Mouse (Mus musculus) heart, postnatal 0 days (tissue): Measurements from ENCODE around the gene Nap1l4.

Source experiments
- CTCF ChIP-seq: IDR thresholded peaks from 2 replicates; pipeline ENCODE4 v1.5.1; 2016; ENCODE audit warnings: antibody characterized with exemption, control low read depth, low read depth
- EP300 ChIP-seq: IDR thresholded peaks from 2 replicates; pipeline ENCODE4 v1.6.1; 2016; ENCODE audit warnings: antibody characterized with exemption, low read depth

- TF ChIP-seq CTCF (no peak), EP300 (no peak)
These were observed 2.4 kb downstream of the Nap1l4 start for GRCm38 (mm10) chr7:143546554-143546953.
